Mouse (Mus musculus): ENCODE data around the gene Gm37240.

The Gm37240 gene

DNA sequence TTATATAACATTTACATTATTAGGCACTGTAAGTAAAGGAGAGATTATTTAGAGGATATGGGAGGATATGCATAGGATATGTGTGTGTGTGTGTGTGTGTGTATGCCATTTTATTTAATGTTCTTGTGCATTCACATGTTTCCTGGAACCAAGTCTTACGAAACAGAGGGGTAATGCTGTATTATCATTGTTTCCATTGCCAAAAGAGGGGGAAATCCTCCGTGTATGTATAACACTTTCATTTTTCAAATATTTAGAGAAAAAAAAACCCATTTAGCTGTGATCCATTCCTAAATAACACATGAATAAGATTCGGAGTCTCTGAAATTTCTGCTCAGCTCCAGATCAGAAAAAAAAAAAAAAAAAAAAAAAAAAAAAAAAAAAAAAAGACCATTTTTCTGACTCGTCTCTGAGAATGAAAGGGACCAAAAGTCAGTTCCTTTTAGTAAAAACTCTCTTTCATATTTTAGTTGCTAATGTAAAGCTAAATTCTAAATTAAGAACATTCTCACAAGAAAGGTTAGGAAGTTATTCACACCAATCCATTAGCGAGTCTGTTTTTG lies 378.5 kb downstream of the Gm37240 start:
- in situ Hi-C loops (cut with MboI, MseI): no loop called here

DNA sequence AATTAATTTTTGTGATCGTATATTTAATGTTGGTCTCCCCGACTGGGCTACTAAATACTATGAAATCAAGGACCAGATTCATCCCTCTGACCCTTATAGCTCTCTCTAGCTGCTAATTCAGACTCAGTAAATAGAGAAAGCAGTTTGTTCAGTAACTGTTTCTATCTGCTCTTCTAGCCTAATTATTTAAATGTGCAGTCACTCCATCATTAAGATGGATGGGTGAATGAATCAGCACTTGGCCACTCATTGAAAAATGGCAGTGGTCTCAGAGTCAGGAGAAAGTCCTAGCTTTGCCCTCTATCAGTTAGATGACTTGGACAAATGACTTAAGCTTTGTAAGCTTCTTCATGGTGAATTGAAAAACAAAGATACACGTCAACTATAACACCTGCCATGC lies 387.2 kb downstream of the Gm37240 start:
- in situ Hi-C loops (cut with MboI, MseI): no loop called here

DNA sequence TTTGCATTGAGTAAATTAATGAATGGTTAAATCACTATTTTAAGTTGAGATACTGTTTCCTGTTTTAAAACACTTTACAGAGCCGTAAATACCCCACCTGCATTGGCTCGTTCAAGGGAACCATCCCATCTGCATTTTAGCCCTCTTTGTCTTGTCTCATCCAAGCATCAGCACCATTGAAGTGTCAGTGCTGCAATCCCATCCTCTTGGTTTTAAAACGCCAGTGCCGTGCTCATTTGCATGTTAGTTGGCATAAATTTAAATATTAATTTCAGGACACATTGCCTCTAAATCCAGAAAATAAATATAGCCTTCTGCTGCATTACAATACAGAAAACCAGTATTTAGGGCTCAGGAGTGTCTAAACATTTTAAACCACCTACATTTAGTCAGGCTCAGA lies 391.2 kb downstream of the Gm37240 start:
- in situ Hi-C loops (cut with MboI, MseI): no loop called here

DNA sequence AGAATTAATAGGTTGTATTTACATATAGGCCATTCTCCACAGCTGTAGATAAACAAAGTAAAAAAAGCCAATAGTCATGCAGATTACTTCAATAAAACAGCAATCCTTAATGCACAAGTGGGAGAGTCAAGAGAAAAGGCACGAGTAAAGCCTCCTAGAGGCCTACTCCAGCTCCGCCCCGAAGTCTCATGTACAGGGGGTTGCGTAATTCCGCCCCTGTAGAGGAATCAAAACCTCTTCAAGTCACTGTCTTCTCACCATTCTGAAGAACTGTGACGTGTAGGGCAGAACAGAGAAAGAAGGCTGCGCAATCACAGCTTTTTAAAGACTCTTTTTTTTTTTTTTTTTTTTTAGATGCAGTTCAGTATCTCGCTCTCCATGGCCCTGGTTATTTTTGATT lies 393.5 kb downstream of the Gm37240 start:
- in situ Hi-C loops (cut with MboI, MseI): no loop called here

DNA sequence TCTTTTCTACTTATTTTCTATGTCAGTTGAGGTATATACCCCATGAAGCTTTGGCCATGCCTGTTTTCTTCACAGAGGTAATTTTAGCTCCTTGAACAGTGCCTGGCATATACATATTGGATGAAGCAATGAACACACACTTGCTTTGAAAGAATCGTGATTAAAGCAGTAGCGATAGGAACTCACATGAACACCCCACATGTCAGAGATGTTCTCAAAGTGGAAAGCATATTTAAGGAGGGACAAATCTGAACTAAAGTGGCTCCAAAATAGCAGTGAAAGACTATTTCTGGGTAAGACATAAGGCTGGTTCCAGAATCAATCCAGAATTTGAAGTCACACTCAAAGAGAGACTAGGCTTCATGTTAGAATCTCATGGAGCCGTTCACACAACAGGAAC lies 397.1 kb downstream of the Gm37240 start:
- in situ Hi-C loops (cut with MboI, MseI): no loop called here

DNA sequence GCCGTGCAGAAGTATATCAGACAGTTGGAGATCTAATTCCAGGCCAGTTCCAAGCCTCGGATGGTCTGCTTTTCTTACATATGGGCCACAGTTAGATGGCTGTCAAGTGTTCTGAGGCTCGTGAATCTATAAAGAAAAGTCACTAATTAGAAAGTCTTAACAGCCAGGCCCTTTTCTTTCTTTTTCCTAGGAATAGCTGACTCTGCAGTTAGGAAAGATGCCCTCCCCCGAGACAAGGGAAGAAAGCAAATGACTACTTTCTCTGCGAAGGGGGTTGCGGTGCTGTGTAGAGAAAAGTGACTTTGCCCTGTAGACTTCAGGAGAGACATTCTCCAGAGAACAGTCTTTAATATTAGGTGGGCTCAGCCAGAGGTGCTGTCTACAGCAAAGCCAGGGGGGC lies 399.9 kb downstream of the Gm37240 start:
- in situ Hi-C loops (cut with MboI, MseI): no loop called here

DNA sequence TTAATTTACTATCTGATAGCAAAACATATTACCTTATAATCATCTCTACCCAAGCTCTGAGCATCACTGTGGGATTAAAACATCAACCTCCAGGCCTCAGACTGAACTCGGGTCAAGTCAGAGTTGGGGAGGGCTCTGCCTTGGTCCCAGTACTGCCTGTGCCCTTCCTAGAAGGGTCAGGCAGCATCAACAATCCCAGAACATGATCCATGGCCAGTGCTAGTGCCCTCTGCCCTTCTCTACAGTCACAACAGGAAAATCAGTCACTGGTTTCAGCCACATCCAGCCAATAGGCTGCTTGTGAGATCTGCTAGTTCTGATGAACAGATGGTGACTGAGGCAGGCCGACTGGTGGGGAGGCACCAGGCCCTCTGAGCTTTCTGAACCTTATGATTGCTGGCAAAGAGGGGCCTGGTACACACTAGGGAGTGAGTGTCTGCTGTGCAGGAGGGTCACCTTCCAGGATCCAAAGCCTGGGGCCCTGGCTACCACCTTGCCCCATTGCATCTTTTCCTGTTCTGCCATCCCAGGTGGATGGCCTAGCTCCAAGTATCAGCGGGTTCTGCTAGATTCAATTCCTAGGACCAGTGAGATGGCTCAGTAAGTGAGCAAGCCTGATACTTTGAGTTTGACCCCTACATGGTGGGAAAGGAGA lies 401.7 kb downstream of the Gm37240 start:
- in situ Hi-C loops (cut with MboI, MseI): no loop called here

DNA sequence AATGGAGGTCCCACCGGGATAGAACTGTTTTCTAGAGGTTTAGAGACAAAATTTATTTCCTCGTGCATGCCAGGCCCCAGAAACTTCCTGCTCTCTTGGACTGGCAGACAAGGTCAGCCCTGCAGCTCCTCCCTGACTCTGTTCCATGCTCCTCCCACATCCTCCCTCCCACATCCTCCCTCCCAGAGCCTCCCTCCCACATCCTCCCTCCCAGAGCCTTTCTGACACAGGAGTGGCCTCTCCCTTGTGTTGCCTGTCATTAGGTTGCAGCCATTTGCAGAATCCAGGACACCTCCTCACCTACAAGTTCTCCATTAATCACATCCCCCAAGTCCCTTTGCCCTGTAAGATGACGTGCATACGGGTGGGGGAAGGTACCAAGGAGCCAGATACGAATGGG lies 404.7 kb downstream of the Gm37240 start:
- in situ Hi-C loops (cut with MboI, MseI): no loop called here

DNA sequence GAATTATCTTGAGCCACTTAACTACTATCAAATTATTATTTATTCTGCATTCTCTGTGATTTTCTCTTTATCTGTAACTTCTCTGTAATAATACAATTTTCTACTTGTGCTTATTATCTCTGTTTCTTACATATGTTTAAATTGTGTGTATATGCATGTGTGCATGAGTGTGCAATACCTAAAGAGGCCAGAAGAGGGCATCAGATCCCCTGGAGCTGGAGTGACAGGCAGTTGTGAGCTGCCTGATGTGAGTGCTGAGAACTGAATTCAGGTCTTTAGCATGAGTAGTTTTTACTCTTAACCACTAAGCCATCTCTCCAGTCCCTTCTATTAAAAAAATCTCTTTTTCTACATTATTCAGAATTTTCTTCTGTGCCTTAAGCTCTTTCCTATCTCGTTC lies 406.7 kb downstream of the Gm37240 start:
- in situ Hi-C loops (cut with MboI, MseI): no loop called here

DNA sequence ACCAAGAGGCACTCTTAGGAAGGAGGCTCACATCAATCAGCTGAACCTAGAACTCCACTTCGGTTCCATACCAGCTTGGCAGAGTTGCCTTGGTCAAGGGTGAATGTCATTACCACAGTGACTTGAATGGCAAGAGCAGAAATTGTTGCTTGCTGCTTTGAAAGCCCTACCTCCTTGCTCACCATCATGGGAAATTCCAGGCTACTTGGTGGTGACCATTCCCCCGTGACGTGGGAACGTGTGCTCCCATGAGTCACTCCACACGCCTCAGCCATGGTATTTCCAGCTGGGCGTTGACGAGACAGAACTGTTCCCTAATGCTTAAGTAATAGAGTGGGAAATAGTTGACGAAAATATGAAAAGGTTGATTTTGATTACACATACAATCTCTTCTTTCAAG lies 408.6 kb downstream of the Gm37240 start:
- in situ Hi-C loops (cut with MboI, MseI): no loop called here

DNA sequence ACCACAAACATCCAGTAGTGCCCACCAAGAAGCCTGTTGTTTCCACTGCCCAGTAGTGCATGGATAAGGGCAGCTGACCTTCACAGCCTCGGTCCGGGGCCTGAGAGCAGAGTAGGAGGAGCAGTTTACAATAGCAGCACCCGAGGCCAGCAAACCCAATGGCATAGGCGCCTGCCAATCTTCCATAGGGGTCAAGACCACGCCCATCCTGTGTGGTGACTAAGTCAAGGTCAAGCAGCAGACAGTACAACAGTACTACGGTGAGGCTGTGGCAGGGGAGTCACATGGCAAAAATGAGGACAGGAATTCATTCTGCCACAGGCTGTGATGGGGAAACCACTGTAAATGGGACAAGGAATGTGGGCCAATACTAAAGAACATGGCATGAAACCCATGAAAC lies 417.6 kb downstream of the Gm37240 start:
- in situ Hi-C loops (cut with MboI, MseI): no loop called here

DNA sequence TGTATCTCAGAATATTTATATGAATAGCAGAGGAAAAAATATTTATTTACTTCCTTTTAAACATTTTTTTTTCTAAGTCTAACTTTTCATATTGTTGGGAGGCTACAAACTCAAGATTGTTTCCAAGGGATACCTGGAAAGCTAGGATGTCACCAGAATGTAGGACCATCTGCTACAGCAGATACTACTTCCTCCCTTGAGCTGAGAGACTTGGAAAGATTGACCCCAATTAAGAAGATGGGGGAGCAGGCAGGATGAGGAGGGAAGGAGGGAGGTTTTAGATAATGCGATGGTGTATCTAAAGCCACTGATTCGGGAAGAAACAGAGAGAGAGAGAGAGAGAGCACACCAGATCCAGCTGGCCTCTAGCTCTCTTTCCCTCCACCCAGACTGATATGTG lies 418.3 kb downstream of the Gm37240 start:
- in situ Hi-C loops (cut with MboI, MseI): no loop called here

DNA sequence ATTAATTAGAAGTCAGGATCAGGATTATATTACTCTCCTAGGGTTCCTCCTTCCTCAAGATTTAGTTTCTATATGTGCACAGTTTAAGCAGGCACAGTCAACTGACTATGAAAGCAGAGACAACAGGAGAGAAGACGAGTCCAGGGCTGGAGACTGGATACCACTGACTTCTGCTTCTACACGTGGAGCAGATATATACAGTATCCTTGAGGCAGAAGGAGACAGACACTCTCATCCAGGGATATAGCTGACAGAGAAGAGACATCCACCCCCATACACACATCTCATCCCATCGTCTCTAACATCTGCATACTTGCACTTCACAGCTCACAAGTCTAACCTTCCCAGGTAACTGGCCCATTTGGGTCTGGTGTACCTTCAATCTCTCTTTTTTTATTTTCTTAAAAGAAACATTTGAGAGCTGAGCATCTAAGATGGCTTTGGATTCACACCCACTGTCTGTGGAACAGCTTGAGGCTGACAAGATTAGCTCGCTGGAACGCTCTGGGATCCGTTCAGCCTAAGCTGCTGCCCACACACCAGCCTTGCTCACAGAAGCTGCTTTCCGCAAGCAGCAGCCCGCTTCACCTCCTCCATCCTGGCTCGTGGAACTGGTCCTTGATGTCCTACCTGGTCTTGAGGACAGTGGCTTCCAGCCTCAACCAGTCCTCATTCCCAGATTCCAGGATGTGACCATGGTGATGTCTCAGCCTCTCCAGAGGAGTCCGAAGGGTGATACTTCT lies 421.9 kb downstream of the Gm37240 start:
- in situ Hi-C loops (cut with MboI, MseI): no loop called here

DNA sequence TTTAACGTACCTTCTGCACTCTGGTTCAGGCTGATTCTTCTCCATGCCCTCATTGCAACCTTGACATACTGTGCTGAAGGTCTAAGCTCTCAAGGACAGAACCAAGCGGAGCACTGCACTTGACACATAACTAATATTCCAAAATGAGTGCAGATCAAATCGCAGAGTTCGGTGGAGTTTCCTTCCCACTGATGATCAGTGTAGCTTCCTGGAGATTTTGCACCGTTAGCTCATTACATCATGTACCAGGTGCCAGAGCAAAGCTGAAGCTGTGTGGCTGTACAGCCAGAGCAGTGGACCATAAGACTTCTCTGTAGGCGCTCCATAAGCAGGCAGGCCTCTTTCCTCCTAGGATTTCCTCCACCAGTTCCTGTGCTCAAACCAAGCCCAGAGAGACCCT lies 427.3 kb downstream of the Gm37240 start:
- in situ Hi-C loops (cut with MboI, MseI): no loop called here

DNA sequence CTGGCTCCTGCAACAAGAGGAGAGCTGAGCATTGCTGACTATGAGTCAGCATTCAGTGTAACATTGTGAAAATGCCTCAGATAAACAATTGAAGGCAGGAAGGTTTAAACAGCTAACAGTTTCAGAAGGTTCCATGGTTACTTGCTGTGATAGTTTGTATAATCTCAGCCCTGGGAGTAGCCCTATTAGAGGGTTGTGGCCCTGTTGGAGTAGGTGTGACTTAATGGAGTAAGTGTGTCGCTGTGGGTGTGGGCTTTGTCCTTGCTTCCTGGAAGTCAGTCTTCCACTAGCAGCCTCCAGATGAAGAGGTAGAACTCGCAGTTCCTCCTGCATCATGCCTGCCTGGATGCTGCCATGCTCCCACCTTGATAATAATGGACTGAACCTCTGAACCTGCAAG lies 430.3 kb downstream of the Gm37240 start:
- in situ Hi-C loops (cut with MboI, MseI): no loop called here

DNA sequence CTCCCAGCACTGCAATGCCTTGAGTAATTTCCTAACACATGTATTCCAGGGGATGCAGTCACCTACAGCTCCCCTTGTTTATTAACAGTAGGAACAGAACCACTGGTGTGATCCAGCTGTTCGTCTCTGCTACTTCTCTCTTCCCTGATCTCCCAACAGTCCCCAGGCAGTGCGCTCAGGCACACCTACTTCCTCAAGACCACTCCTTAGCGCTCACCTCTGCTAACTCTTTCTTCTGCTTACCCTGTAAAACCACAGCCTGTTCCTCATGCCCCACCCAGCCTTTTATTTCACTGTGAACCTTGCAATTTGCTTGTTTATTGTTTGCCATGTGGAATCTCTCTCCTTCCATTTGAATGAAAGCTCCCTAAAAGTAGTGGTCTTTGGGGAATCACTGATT lies 431.9 kb downstream of the Gm37240 start:
- in situ Hi-C loops (cut with MboI, MseI): no loop called here

DNA sequence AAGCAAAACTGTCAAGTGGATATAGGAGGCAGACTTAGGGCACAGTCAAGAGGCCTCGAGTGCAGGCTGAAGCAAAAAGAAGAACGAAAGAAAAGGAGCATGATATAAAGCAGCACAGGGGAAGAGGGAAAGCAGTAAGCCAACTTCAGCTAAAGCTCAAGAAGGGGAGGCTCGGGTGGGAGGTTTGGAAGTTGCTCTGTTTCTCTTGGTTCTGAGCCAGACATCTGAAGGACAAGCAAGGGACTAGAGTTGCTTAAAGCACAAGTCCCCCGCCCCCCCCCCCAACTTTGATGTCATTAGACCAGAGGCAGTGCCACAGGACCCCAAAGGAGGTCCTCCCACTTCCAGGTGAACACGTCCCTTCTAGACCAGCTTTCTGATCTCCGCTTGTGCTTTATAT lies 433.3 kb downstream of the Gm37240 start:
- in situ Hi-C loops (cut with MboI, MseI): no loop called here

DNA sequence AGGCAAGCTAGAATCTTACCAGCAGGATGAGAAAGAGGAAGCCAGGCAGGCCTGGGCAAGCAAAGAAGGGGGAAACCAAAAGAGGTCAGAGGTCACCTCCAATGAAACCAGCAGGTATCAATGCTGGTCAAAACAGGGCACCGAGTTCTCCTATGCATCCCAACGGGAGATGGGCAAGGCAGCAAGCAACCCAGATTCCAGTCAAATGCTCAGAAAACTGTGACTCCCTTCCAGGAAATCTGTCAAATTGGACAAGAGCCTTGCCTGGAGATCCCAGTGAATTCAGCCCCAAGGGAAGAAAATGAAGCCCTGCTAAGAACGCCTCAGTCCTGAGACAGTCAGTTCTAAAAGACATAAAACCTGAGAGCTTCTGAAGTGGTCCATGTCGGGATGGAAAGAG lies 437.9 kb downstream of the Gm37240 start:
- in situ Hi-C loops (cut with MboI, MseI): no loop called here

DNA sequence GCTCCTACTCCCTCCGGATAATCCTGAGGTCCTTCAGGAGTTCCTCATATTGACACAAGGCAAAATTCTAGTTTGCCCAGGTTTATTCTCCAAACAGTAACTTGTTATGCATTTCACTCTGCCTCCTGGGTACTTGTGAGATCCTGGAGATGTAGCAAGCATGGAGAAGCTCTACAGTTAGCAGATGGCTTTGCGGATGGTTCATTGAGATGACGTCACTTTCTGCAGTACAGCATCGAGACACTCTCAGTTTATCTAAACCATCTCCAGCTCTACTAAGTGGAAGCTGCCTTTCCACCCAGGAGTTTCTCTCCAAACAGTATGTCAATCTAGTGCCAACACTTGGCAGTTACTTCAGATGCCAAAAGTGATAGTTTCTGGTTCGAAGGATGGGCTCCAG lies 444.5 kb downstream of the Gm37240 start:
- in situ Hi-C loops (cut with MboI, MseI): no loop called here

DNA sequence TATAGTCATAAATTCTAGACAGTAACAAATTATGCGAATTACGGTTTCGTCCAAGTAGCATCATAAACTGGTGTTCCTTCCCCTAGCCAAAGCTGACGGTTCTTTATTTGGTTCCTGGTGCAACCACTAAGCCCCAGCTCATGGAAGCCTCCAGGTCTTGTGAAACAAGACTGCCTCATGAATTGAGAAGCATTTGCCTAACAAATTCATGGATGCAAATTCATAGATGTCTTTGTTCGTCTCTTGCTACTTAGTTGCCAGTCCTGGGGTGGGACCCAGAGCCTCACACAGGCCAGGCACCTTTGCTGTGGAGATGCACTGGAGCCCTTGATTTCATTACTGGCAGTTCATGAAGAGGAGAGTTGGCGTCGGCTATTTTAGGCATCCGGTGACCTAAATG lies 445.1 kb downstream of the Gm37240 start:
- in situ Hi-C loops (cut with MboI, MseI): no loop called here

DNA sequence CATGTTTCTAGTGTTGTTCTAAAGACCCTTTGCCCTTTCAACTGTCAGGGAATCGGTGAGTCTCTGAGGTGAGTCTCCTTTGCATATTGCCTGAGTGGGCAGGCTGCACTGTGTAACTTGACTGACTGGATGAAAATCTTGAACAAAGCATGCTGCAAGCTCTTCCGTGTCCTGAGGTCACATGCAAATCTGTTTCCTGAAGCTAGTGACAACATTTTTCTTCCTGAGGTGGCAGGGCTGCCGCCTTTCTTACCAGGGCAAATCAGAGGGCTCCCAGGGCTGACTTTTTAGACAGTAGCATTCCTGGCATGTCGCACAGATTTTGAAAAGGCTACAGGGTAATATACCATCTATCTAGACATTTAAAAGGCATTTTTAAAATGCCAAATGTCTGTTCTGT lies 451.9 kb downstream of the Gm37240 start:
- in situ Hi-C loops (cut with MboI, MseI): no loop called here

DNA sequence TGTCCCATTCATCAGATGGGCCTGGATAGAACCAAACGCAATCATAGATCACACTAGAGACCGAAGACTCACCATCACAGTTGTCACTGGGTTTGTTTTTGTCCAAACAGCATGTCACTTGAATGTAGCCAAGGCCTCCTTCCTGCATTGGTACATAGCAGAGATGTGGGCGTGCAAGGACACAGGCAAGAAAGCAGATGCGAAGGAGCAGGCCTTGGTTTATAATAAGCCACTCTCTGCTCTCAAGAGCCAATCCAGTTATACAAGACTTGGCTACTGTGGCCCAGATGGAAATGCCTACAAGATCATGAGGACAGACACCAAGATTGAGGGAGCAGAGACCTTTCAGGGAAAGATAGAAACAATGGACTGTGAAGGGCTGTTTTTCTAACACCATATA lies 456.1 kb downstream of the Gm37240 start:
- in situ Hi-C loops (cut with MboI, MseI): no loop called here

DNA sequence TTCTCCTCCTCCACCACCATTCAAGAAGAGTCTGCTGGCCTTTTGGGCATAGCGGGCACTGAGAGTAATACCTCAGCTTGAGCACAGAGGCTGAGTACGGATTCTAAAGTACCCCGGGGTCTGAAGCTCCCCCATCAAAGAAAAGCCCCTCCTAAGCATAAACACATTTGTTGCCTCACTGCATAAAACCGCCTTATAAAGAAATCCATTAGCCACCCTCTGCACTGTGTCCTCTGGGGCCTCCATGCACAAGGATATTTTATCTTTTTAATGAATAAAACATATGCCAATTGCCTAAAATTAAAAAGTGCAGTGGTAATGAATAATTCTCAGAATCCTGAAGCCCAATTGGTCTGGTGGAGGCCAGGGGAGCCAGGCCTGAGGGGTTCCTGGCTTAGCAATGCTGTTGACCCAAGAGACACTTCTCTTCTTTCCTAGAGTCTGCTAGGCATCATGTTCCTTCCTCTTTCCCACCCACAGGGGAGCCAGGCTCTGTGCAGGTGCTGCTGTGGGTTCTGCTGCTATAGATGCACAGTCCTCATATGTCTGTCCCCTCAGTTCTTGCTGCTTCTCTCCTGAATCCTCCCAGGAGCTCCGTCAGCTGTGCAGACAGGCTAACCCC lies 463.8 kb downstream of the Gm37240 start:
- in situ Hi-C loops (cut with MboI, MseI): no loop called here
